Mouse (Mus musculus) lung, embryonic 14.5 days (tissue): ENCODE data around the gene Abcc3. TPM values are rescaled to one million over a fixed set of nuclear protein-coding genes. Genes with fewer than 3 reads are reported as not detected.

Source experiments
- ATAC-seq: fragments of 200-750 bp; cut with Nextera tagmentation; 2 replicates; pipeline ENCODE4 v1.8.0; 2017; ENCODE audit warnings: mild to moderate bottlenecking, moderate TSS enrichment, moderate library complexity; ENCODE audit not compliant: insufficient read depth
- DNase-seq: peaks from one replicate; pipeline ENCODE4 v3.0.0-alpha.2; 2015
- H3K27ac ChIP-seq: fragments of 300-500 bp; sonication (generic); 2 replicates; pipeline ENCODE4 v1.5.1; 2014; ENCODE audit warnings: low read depth, mild to moderate bottlenecking, moderate library complexity
- H3K27me3 ChIP-seq: fragments of 300-500 bp; sonication (generic); 2 replicates; pipeline ENCODE4 v1.6.1; 2014; ENCODE audit warnings: low read length, control low read depth; ENCODE audit not compliant: insufficient read depth
- H3K36me3 ChIP-seq: fragments of 300-500 bp; sonication (generic); 2 replicates; pipeline ENCODE4 v1.6.1; 2014; ENCODE audit warnings: control low read depth; ENCODE audit not compliant: insufficient read depth
- H3K4me1 ChIP-seq: fragments of 300-500 bp; sonication (generic); 2 replicates; pipeline ENCODE4 v1.6.1; 2014; ENCODE audit warnings: antibody characterized with exemption, control low read depth; ENCODE audit not compliant: insufficient read depth
- H3K4me2 ChIP-seq: fragments of 300-500 bp; sonication (generic); 2 replicates; pipeline ENCODE4 v1.6.1; 2014; ENCODE audit warnings: mild to moderate bottlenecking
- H3K4me3 ChIP-seq: fragments of 300-500 bp; sonication (generic); 2 replicates; pipeline ENCODE4 v1.5.1; 2014; ENCODE audit warnings: low read depth, low read length
- H3K9ac ChIP-seq: fragments of 300-500 bp; sonication (generic); 2 replicates; pipeline ENCODE4 v1.6.1; 2014
- H3K9me3 ChIP-seq: fragments of 300-500 bp; sonication (generic); 2 replicates; pipeline ENCODE4 v1.6.1; 2016; ENCODE audit warnings: low read depth, low read length, control low read depth
- CTCF ChIP-seq: IDR thresholded peaks from 2 replicates; pipeline ENCODE4 v1.5.1; 2016; ENCODE audit warnings: antibody characterized with exemption, low read depth
- WGBS: fragments of 180-500 bp; shearing (Covaris S2); extraction: QIAGEN DNeasy Blood & Tissue Kit; methylation state at CpG from one replicate; pipeline ENCODE4 v1.1.7; 2014; 5-methylcytosine and 5-hydroxymethylcytosine counted together
- polyA plus RNA-seq: library from polyadenylated mRNA; unstranded; fragments of >200 nt; fragmentation: Nextera tagmentation; extraction: Ambion mirVana; gene quantifications from 2 replicates; pipeline ENCODE4 v1.2.1, GENCODE M21; 2014

Abcc3 gene
- polyA plus RNA-seq, 1 experiment from 2014 or later, result 3.1 TPM

GRCm38 (mm10) chr11:94294996-94295845 lies 97.6 kb downstream of the Abcc3 start:
- Histone ChIP-seq H3K4me3 (no peak overlapping the region), H3K4me1 (no peaks in the 10 kb centered on the region), H3K27ac (no peak overlapping the region), H3K27me3 (no peaks in the 10 kb centered on the region), H3K4me2 (no peak overlapping the region), H3K36me3 (peaks cover 95% of the 10 kb centered on the region), H3K9ac (no peak overlapping the region), H3K9me3 (no peaks in the 10 kb centered on the region)
- no peak for DNase-seq
- no peak for ATAC-seq
- WGBS, result 79% methylated on average over 9 of the region's 9 CpGs
- TF ChIP-seq CTCF, result no peak

Other genes with a start within 250 kb of the Abcc3 start
- 18.2 and 19.9 TPM in 2 replicates for gene Tob1, start 181.5 kb downstream of the Abcc3 start, polyA plus RNA-seq
- gene Wfikkn2, start 147.0 kb downstream of the Abcc3 start, polyA plus RNA-seq, result 0.45 and 0.65 TPM in 2 replicates
- gene Gm21885, start 111.1 kb downstream of the Abcc3 start, polyA plus RNA-seq, result 0.41 and 0.68 TPM in 2 replicates
- gene Luc7l3, start 71.0 kb downstream of the Abcc3 start, polyA plus RNA-seq, result 93.2 and 95.8 TPM in 2 replicates
- gene Ankrd40, start 65.0 kb downstream of the Abcc3 start, polyA plus RNA-seq, result 29.8 and 30.9 TPM in 2 replicates
- 12.9 and 13.5 TPM in 2 replicates for gene Cacna1g, start 81.2 kb upstream of the Abcc3 start, polyA plus RNA-seq
- gene Spata20, start 93.2 kb upstream of the Abcc3 start, polyA plus RNA-seq, result 0.42 TPM in 1 of 2 replicates, not detected in the other
- 14.1 and 15.9 TPM in 2 replicates for gene Epn3, start 107.0 kb upstream of the Abcc3 start, polyA plus RNA-seq
- 3.2 and 3.3 TPM in 2 replicates for gene Mycbpap, start 128.7 kb upstream of the Abcc3 start, polyA plus RNA-seq
- gene Rsad1, start 156.3 kb upstream of the Abcc3 start, polyA plus RNA-seq, result 3.6 and 4.2 TPM in 2 replicates
- 1.6 and 2.0 TPM in 2 replicates for gene Chad, start 172.1 kb upstream of the Abcc3 start, polyA plus RNA-seq
- 10.2 and 10.4 TPM in 2 replicates for gene Acsf2, start 208.9 kb upstream of the Abcc3 start, polyA plus RNA-seq
- 211 and 222 TPM in 2 replicates for gene Lrrc59, start 236.8 kb upstream of the Abcc3 start, polyA plus RNA-seq